ENCODE assay signal across 15 mouse cellular contexts in the genomic region with DNA sequence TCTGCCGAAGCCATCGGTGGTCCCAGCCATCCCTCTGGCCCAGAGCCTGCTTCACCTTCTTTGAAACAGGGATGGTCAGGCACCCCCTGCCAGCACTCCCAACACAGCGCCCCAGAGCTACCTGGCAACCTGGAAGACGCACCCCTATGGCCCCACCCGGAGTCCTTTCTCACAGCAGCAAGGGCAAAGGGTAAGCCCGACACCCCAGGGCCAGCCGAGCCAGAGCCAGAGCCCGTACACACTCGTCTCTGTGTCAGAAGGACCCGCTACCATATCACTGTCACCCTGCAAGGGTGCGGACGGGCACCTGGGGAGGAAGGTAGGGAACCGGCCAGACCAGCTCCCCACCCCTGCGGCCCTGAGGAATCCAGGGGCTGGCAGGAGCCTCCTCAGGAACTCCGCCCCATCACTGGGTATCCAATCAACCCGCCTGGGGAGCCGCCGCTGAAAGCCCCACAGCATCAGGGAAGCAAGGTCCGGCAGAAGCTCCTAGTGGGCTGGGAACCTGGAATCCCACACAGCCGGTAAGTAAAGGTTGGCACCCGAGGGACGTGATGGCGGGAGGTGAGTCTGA. TPM values are rescaled to one million over a fixed set of nuclear protein-coding genes. Genes with fewer than 3 reads are reported as not detected.
DNase-seq lines count a peak whose midpoint lies in the region; ATAC-seq lines count a peak whose summit lies in the region.
"Had no signal": no experiment of that assay in that cellular context is flagged by ENCODE, and none has a peak within 500 bp of the region (broad histone marks: within the 10 kb centered on the region; RNA-seq: fewer than 3 reads in every experiment).

No protein-coding gene starts in this region.

- WGBS in embryonic facial prominence, embryonic 12.5 days: 19% methylated on average over 23 of the region's 23 CpGs
- 16% methylated on average over 23 of the region's 23 CpGs for WGBS in intestine, embryonic 15.5 days

- peak overlapping the region; percentile 22 for H3K4me2 ChIP-seq in embryonic facial prominence, embryonic 12.5 days (replicated peaks)
- H3K4me2 ChIP-seq in intestine, embryonic 15.5 days (replicated peaks): peak overlapping the region; percentile 52
- H3K4me2 ChIP-seq: hindbrain, embryonic 14.5 days had no signal

- H3K27me3 ChIP-seq in embryonic facial prominence, embryonic 12.5 days: peaks cover 32% of the 10 kb centered on the region
- H3K27me3 ChIP-seq in intestine, embryonic 15.5 days (replicated peaks): peaks cover 5% of the 10 kb centered on the region; the same call in 1 of the 2 replicates

- DNase-seq in kidney, postnatal 4 days: peak; percentile 25 to 50
- DNase-seq in lung, postnatal 4 days: peak; percentile 25 to 51
- no peak for DNase-seq in retina, postnatal 1 day
- no peak for DNase-seq in right cerebral cortex, postnatal 4 days
- DNase-seq in thymus, postnatal 36 days: no peak
- DNase-seq: adrenal gland, postnatal 25 days; cerebellum, adult 9-11 months; gastrocnemius, postnatal 25 days; layer of hippocampus, postnatal 36 days; right cerebral cortex, adult 18-20 months; thymus, adult 2 months had no signal

- H3K9me3 ChIP-seq in embryonic facial prominence, embryonic 12.5 days: no peaks in the 10 kb centered on the region
- H3K9me3 ChIP-seq in intestine, embryonic 15.5 days: no peaks in the 10 kb centered on the region

- no peak overlapping the region for H3K4me3 ChIP-seq in embryonic facial prominence, embryonic 12.5 days
- peak overlapping the region; percentile 35 for H3K4me3 ChIP-seq in intestine, embryonic 15.5 days (replicated peaks)

- H3K9ac ChIP-seq in embryonic facial prominence, embryonic 12.5 days: no peak overlapping the region; the same call in 1 of the 2 replicates
- 0 out of 2 replicates have a peak overlapping the region, but pooled peaks have one; percentile 18 for H3K9ac ChIP-seq in intestine, embryonic 15.5 days
- H3K9ac ChIP-seq: hindbrain, embryonic 14.5 days had no signal

- no peaks in the 10 kb centered on the region; the same call in 1 of the 2 replicates for H3K4me1 ChIP-seq in embryonic facial prominence, embryonic 12.5 days
- peaks cover 13% of the 10 kb centered on the region; the same call in 1 of the 2 replicates for H3K4me1 ChIP-seq in intestine, embryonic 15.5 days (replicated peaks)

- no peak overlapping the region for H3K27ac ChIP-seq in embryonic facial prominence, embryonic 12.5 days
- H3K27ac ChIP-seq in intestine, embryonic 15.5 days: peak overlapping the region; percentile 41; the same call in 1 of the 2 replicates
- H3K27ac ChIP-seq: hindbrain, embryonic 14.5 days had no signal

- H3K36me3 ChIP-seq in embryonic facial prominence, embryonic 12.5 days: no peaks in the 10 kb centered on the region
- H3K36me3 ChIP-seq in intestine, embryonic 15.5 days: no peaks in the 10 kb centered on the region

- no peak for ATAC-seq in embryonic facial prominence, embryonic 12.5 days (ENCODE audit: insufficient number of reproducible peaks, insufficient read depth, low FRiP score, low TSS enrichment)
- peak; percentile 24 for ATAC-seq in intestine, embryonic 15.5 days

RNA-seq across cellular contexts. Expression of a gene that starts 4.9 kb away (rescaled TPM):
- 2.9 and 4.0 TPM in 2 replicates for polyA plus RNA-seq in embryonic facial prominence, embryonic 12.5 days (2016; fragmentation: Nextera tagmentation; extraction: Ambion mirVana)
- polyA plus RNA-seq in intestine, embryonic 15.5 days (2015; fragmentation: Nextera tagmentation; extraction: Ambion mirVana): 14.9 and 16.6 TPM in 2 replicates

RNA-seq across cellular contexts. Expression of a gene that starts 11.9 kb away (rescaled TPM):
- polyA plus RNA-seq in embryonic facial prominence, embryonic 12.5 days (2016; fragmentation: Nextera tagmentation; extraction: Ambion mirVana): not detected in 2 replicates
- polyA plus RNA-seq in intestine, embryonic 15.5 days (2015; fragmentation: Nextera tagmentation; extraction: Ambion mirVana): not detected in 2 replicates
- polyA plus RNA-seq: hindbrain, embryonic 14.5 days; liver, embryonic 16.5 days had no signal

RNA-seq across cellular contexts. Expression of a gene that starts 29.4 kb away (rescaled TPM):
- 8.0 and 8.3 TPM in 2 replicates for polyA plus RNA-seq in embryonic facial prominence, embryonic 12.5 days (2016; fragmentation: Nextera tagmentation; extraction: Ambion mirVana)
- polyA plus RNA-seq in intestine, embryonic 15.5 days (2015; fragmentation: Nextera tagmentation; extraction: Ambion mirVana): 27.0 and 29.7 TPM in 2 replicates

RNA-seq across cellular contexts. Expression of a gene that starts 36.9 kb away (rescaled TPM):
- 10.4 and 11.5 TPM in 2 replicates for polyA plus RNA-seq in embryonic facial prominence, embryonic 12.5 days (2016; fragmentation: Nextera tagmentation; extraction: Ambion mirVana)
- 4.4 and 6.0 TPM in 2 replicates for polyA plus RNA-seq in intestine, embryonic 15.5 days (2015; fragmentation: Nextera tagmentation; extraction: Ambion mirVana)

RNA-seq across cellular contexts. Expression of a gene that starts 46.9 kb away (rescaled TPM):
- polyA plus RNA-seq in embryonic facial prominence, embryonic 12.5 days (2016; fragmentation: Nextera tagmentation; extraction: Ambion mirVana): 0.50 and 0.67 TPM in 2 replicates
- 0.05 and 0.10 TPM in 2 replicates for polyA plus RNA-seq in intestine, embryonic 15.5 days (2015; fragmentation: Nextera tagmentation; extraction: Ambion mirVana)

Comparison
In these comparisons a context has a peak if more than half of its experiments do, and no peak if none do; other contexts are left out.
1. DNase-seq: peak in kidney, postnatal 4 days (2 of 2) and lung, postnatal 4 days (2 of 2); none in retina, postnatal 1 day (single experiment), right cerebral cortex, postnatal 4 days (single experiment) and thymus, postnatal 36 days (0 of 2).